Mouse (Mus musculus) forebrain, embryonic 13.5 days (tissue): ENCODE results near the gene Cnnm1. TPM values are rescaled to one million over a fixed set of nuclear protein-coding genes. Genes with fewer than 3 reads are reported as not detected.

Source experiments
- ATAC-seq: fragments of 200-750 bp; cut with Nextera tagmentation; 2 replicates; pipeline ENCODE4 v1.8.0; 2017
- H3K27ac ChIP-seq: fragments of 300-500 bp; sonication (generic); 2 replicates; pipeline ENCODE4 v1.5.1; 2015; ENCODE audit warnings: inconsistent platforms, mild to moderate bottlenecking, moderate library complexity
- H3K27me3 ChIP-seq: fragments of 300-500 bp; sonication (generic); 2 replicates; pipeline ENCODE4 v1.6.1; 2015; ENCODE audit warnings: mild to moderate bottlenecking, inconsistent platforms
- H3K36me3 ChIP-seq: fragments of 300-500 bp; sonication (generic); 2 replicates; pipeline ENCODE4 v1.6.1; 2015; ENCODE audit warnings: mild to moderate bottlenecking, inconsistent platforms; ENCODE audit not compliant: poor library complexity, severe bottlenecking
- H3K4me1 ChIP-seq: fragments of 300-500 bp; sonication (generic); 2 replicates; pipeline ENCODE4 v1.6.1; 2015; ENCODE audit warnings: inconsistent platforms
- H3K4me2 ChIP-seq: fragments of 300-500 bp; sonication (generic); 2 replicates; pipeline ENCODE4 v1.6.1; 2015; ENCODE audit warnings: inconsistent platforms, mild to moderate bottlenecking, moderate library complexity
- H3K4me3 ChIP-seq: fragments of 300-500 bp; sonication (generic); 2 replicates; pipeline ENCODE4 v1.5.1; 2015; ENCODE audit warnings: mild to moderate bottlenecking, inconsistent platforms
- H3K9ac ChIP-seq: fragments of 300-500 bp; sonication (generic); 2 replicates; pipeline ENCODE4 v1.6.1; 2015; ENCODE audit warnings: mild to moderate bottlenecking, inconsistent platforms
- H3K9me3 ChIP-seq: fragments of 300-500 bp; sonication (generic); replicated peaks from 2 replicates; pipeline ENCODE4 v1.6.1; 2016; ENCODE audit warnings: inconsistent platforms
- WGBS: fragments of 180-500 bp; shearing (Covaris S2); methylation state at CpG from one replicate; pipeline ENCODE4 v1.1.7; 2015; 5-methylcytosine and 5-hydroxymethylcytosine counted together
- polyA plus RNA-seq: library from polyadenylated mRNA; unstranded; fragments of >200 nt; fragmentation: Nextera tagmentation; extraction: Ambion mirVana; gene quantifications from 2 replicates; pipeline ENCODE4 v1.2.1, GENCODE M21; 2015

The Cnnm1 gene
- polyA plus RNA-seq, 1 experiment from 2014 or later: 0.61 TPM

GRCm38 (mm10) chr19:43527131-43527530, 86.9 kb downstream of the Cnnm1 start:
- no peak for ATAC-seq
- 10% methylated on average over 11 of the region's 11 CpGs for WGBS
- H3K4me2 ChIP-seq: no peak overlapping the region

GRCm38 (mm10) chr19:43528056-43528587, 87.9 kb downstream of the Cnnm1 start:
- H3K9ac ChIP-seq: no peak overlapping the region
- ATAC-seq: no peak
- H3K4me2 ChIP-seq: no peak overlapping the region
- H3K27ac ChIP-seq: no peak overlapping the region
- no peaks in the 10 kb centered on the region for H3K36me3 ChIP-seq
- no peak overlapping the region for H3K4me3 ChIP-seq
- H3K9me3 ChIP-seq: no peaks in the 10 kb centered on the region
- H3K27me3 ChIP-seq: peaks cover 8% of the 10 kb centered on the region
- H3K4me1 ChIP-seq: peaks cover 22% of the 10 kb centered on the region
- 76% methylated on average over 8 of the region's 8 CpGs for WGBS

More at GRCm38 (mm10) chr19:43527131-43527530, 86.9 kb downstream of the Cnnm1 start:
- no peaks in the 10 kb centered on the region for H3K9me3 ChIP-seq
- peaks cover 32% of the 10 kb centered on the region for H3K4me1 ChIP-seq
- H3K27me3 ChIP-seq: peaks cover 8% of the 10 kb centered on the region
- no peak overlapping the region for H3K9ac ChIP-seq
- H3K4me3 ChIP-seq: no peak overlapping the region
- no peak overlapping the region for H3K27ac ChIP-seq
- H3K36me3 ChIP-seq: no peaks in the 10 kb centered on the region

- Histone ChIP-seq H3K27ac (no peak overlapping the region), H3K9me3 (no peaks in the 10 kb centered on the region), H3K27me3 (peaks cover 8% of the 10 kb centered on the region), H3K36me3 (no peaks in the 10 kb centered on the region), H3K4me3 (peak overlapping the region; percentile 20), H3K9ac (no peak overlapping the region), H3K4me1 (peaks cover 8% of the 10 kb centered on the region), H3K4me2 (peak overlapping the region; percentile 53)
- WGBS: under 1% methylated on average over 13 of the region's 13 CpGs
- peak; percentile 88 for ATAC-seq
Measured at GRCm38 (mm10) chr19:43530197-43530770, 90.0 kb downstream of the Cnnm1 start.

- ATAC-seq: peak; percentile 10; the same call in 1 of the 2 replicates
Measured at GRCm38 (mm10) chr19:43530921-43531320, 90.7 kb downstream of the Cnnm1 start.

GRCm38 (mm10) chr19:43535372-43535771, 95.1 kb downstream of the Cnnm1 start:
- WGBS: 93% methylated on average over 3 of the region's 3 CpGs
- H3K9ac ChIP-seq: no peak overlapping the region
- no peak overlapping the region for H3K4me3 ChIP-seq
- no peaks in the 10 kb centered on the region for H3K36me3 ChIP-seq
- H3K27me3 ChIP-seq: no peaks in the 10 kb centered on the region
- no peak overlapping the region for H3K27ac ChIP-seq
- no peak overlapping the region for H3K4me2 ChIP-seq
- H3K9me3 ChIP-seq: no peaks in the 10 kb centered on the region
- no peak for ATAC-seq
- peaks cover under 1% of the 10 kb centered on the region; the same call in 1 of the 2 replicates for H3K4me1 ChIP-seq

More at GRCm38 (mm10) chr19:43530921-43531320, 90.7 kb downstream of the Cnnm1 start:
- Histone ChIP-seq H3K27ac (no peak overlapping the region), H3K4me3 (no peak overlapping the region), H3K9ac (no peak overlapping the region), H3K9me3 (no peaks in the 10 kb centered on the region), H3K36me3 (no peaks in the 10 kb centered on the region), H3K27me3 (peaks cover 8% of the 10 kb centered on the region), H3K4me2 (no peak overlapping the region), H3K4me1 (peaks cover 5% of the 10 kb centered on the region; the same call in 1 of the 2 replicates)
- WGBS: 28% methylated on average over 12 of the region's 12 CpGs

GRCm38 (mm10) chr19:43546337-43547117, 106.3 kb downstream of the Cnnm1 start:
- Histone ChIP-seq H3K4me2 (peak overlapping the region; percentile 30), H3K9me3 (no peaks in the 10 kb centered on the region), H3K4me3 (no peak overlapping the region), H3K9ac (no peak overlapping the region; the same call in 1 of the 2 replicates), H3K4me1 (peaks cover 8% of the 10 kb centered on the region), H3K27me3 (peaks cover 16% of the 10 kb centered on the region; the same call in 1 of the 2 replicates), H3K36me3 (no peaks in the 10 kb centered on the region), H3K27ac (no peak overlapping the region)
- ATAC-seq: no peak
- WGBS: 11% methylated on average over 19 of the region's 19 CpGs

Other genes starting within 250 kb of the Cnnm1 start
- gene Hpse2, start 52.1 kb upstream of the Cnnm1 start, polyA plus RNA-seq: 0.79 TPM in 1 of 2 replicates, not detected in the other
- gene Got1, start 84.2 kb downstream of the Cnnm1 start, polyA plus RNA-seq: 62.4 and 65.2 TPM in 2 replicates
- 4.8 and 5.2 TPM in 2 replicates for gene Nkx2-3, start 171.9 kb downstream of the Cnnm1 start, polyA plus RNA-seq
- 14.4 and 16.2 TPM in 2 replicates for gene Slc25a28, start 234.4 kb downstream of the Cnnm1 start, polyA plus RNA-seq
- gene Entpd7, start 249.2 kb downstream of the Cnnm1 start, polyA plus RNA-seq: 7.4 and 8.3 TPM in 2 replicates